In genomic region chr15:102017918-102018463, GRCm38 (mm10) we compare ENCODE assay signal across 7 mouse cellular contexts. TPM values are rescaled to one million over a fixed set of nuclear protein-coding genes. Genes with fewer than 3 reads are reported as not detected.
A peak's percentile ranks its signal among the peaks of the same experiment; 100 is the strongest.
DNase-seq lines count a peak whose midpoint lies in the region; ATAC-seq and TF ChIP-seq lines count a peak whose summit lies in the region.

No protein-coding gene starts in this region.

- H3K27me3 ChIP-seq in ES-Bruce4 (ENCODE audit: control insufficient read depth, insufficient read depth, low read length, poor library complexity, severe bottlenecking): no peaks in the 10 kb centered on the region
- H3K27me3 ChIP-seq in lung, embryonic 15.5 days: no peaks in the 10 kb centered on the region
- no peaks in the 10 kb centered on the region for H3K27me3 ChIP-seq in hindbrain, embryonic 13.5 days

- peak; percentile 51 for TF ChIP-seq CTCF in ES-Bruce4 (IDR thresholded peaks at IDR 0.05; ENCODE audit: low read depth, low read length)

- no peak for ATAC-seq in lung, embryonic 15.5 days (ENCODE audit: borderline replicate concordance, extremely low read depth, low FRiP score, low TSS enrichment)
- ATAC-seq in hindbrain, embryonic 13.5 days (ENCODE audit: low FRiP score): no peak

- DNase-seq in A20 (ENCODE audit: low read depth, low spot score): peak; percentile 87
- peak; percentile 91 for DNase-seq in kidney, adult 11 months
- DNase-seq in thymus, postnatal 4 days: peak; percentile 56
- no peak for DNase-seq in urinary bladder, adult 2 months (ENCODE audit: low spot score)

- no peak for TF ChIP-seq EP300 in ES-Bruce4 (IDR thresholded peaks at IDR 0.05; ENCODE audit: insufficient read depth, low read depth, low read length)

- H3K4me3 ChIP-seq in ES-Bruce4 (ENCODE audit: low read depth, low read length): no peak overlapping the region
- no peak overlapping the region for H3K4me3 ChIP-seq in lung, embryonic 15.5 days
- no peak overlapping the region for H3K4me3 ChIP-seq in hindbrain, embryonic 13.5 days

- H3K27ac ChIP-seq in ES-Bruce4 (ENCODE audit: insufficient read depth, low read length): no peak overlapping the region
- peak overlapping the region; percentile 88 for H3K27ac ChIP-seq in lung, embryonic 15.5 days
- H3K27ac ChIP-seq in hindbrain, embryonic 13.5 days: no peak overlapping the region

- no peak overlapping the region for H3K4me2 ChIP-seq in lung, embryonic 15.5 days
- no peak overlapping the region for H3K4me2 ChIP-seq in hindbrain, embryonic 13.5 days

- TF ChIP-seq POLR2A in ES-Bruce4 (IDR thresholded peaks at IDR 0.05; ENCODE audit: insufficient read depth, low read length): no peak

- no peaks in the 10 kb centered on the region for H3K9me3 ChIP-seq in ES-Bruce4 (replicated peaks; ENCODE audit: control insufficient read depth, insufficient read depth, low read length, poor library complexity, severe bottlenecking)
- no peaks in the 10 kb centered on the region for H3K9me3 ChIP-seq in lung, embryonic 15.5 days
- no peaks in the 10 kb centered on the region for H3K9me3 ChIP-seq in hindbrain, embryonic 13.5 days

- peaks cover 5% of the 10 kb centered on the region for H3K4me1 ChIP-seq in ES-Bruce4 (ENCODE audit: control insufficient read depth, insufficient read depth, low read length)
- H3K4me1 ChIP-seq in lung, embryonic 15.5 days: peaks cover 31% of the 10 kb centered on the region; the same call in 1 of the 2 replicates
- H3K4me1 ChIP-seq in hindbrain, embryonic 13.5 days (replicated peaks): peaks cover 12% of the 10 kb centered on the region

- WGBS in lung, embryonic 15.5 days: 19% methylated on average over 7 of the region's 7 CpGs
- WGBS in hindbrain, embryonic 13.5 days: 34% methylated on average over 7 of the region's 7 CpGs

- no peak overlapping the region for H3K9ac ChIP-seq in ES-Bruce4 (ENCODE audit: low read depth, poor library complexity, severe bottlenecking)
- no peak overlapping the region for H3K9ac ChIP-seq in lung, embryonic 15.5 days
- H3K9ac ChIP-seq in hindbrain, embryonic 13.5 days: no peak overlapping the region

- no peaks in the 10 kb centered on the region for H3K36me3 ChIP-seq in ES-Bruce4 (ENCODE audit: control insufficient read depth, insufficient read depth, low read length, poor library complexity, severe bottlenecking)
- no peaks in the 10 kb centered on the region for H3K36me3 ChIP-seq in lung, embryonic 15.5 days
- no peaks in the 10 kb centered on the region for H3K36me3 ChIP-seq in hindbrain, embryonic 13.5 days

RNA-seq across cellular contexts. Expression of gene Krt18, which starts 10.0 kb away (rescaled TPM):
- polyA plus RNA-seq in ES-Bruce4 (2011; ENCODE audit: insufficient read depth, insufficient read length, low read depth, missing spikeins): 334 and 349 TPM in 2 replicates
- 221 and 264 TPM in 2 replicates for polyA plus RNA-seq in lung, embryonic 15.5 days (2015; fragmentation: Nextera tagmentation; extraction: Ambion mirVana)
- 642 and 655 TPM in 2 replicates for polyA plus RNA-seq in urinary bladder, adult 2 months (2012; rRNA removed)
- polyA plus RNA-seq in hindbrain, embryonic 13.5 days (2015; fragmentation: Nextera tagmentation; extraction: Ambion mirVana): 7.6 and 14.2 TPM in 2 replicates

RNA-seq across cellular contexts. Expression of gene Krt8, which starts 13.7 kb away (rescaled TPM):
- polyA plus RNA-seq in ES-Bruce4 (2011; ENCODE audit: insufficient read depth, insufficient read length, low read depth, missing spikeins): 306 and 318 TPM in 2 replicates
- polyA plus RNA-seq in lung, embryonic 15.5 days (2015; fragmentation: Nextera tagmentation; extraction: Ambion mirVana): 307 and 345 TPM in 2 replicates
- polyA plus RNA-seq in urinary bladder, adult 2 months (2012; rRNA removed): 382 and 417 TPM in 2 replicates
- polyA plus RNA-seq in hindbrain, embryonic 13.5 days (2015; fragmentation: Nextera tagmentation; extraction: Ambion mirVana): 4.0 and 6.2 TPM in 2 replicates

RNA-seq across cellular contexts. Expression of gene Eif4b, which starts 55.6 kb away (rescaled TPM):
- 584 and 631 TPM in 2 replicates for polyA plus RNA-seq in ES-Bruce4 (2011; ENCODE audit: insufficient read depth, insufficient read length, low read depth, missing spikeins)
- 118 and 121 TPM in 2 replicates for polyA plus RNA-seq in lung, embryonic 15.5 days (2015; fragmentation: Nextera tagmentation; extraction: Ambion mirVana)
- 121 and 170 TPM in 2 replicates for polyA plus RNA-seq in urinary bladder, adult 2 months (2012; rRNA removed)
- 82.3 and 82.9 TPM in 2 replicates for polyA plus RNA-seq in hindbrain, embryonic 13.5 days (2015; fragmentation: Nextera tagmentation; extraction: Ambion mirVana)

Comparison
In these comparisons a context has a peak if more than half of its experiments do, and no peak if none do; other contexts are left out.
1. RNA of gene Krt18, which starts 10.0 kb away (polyA plus RNA-seq): 642 to 655 TPM in urinary bladder, adult 2 months, 334 to 349 TPM in ES-Bruce4 and 221 to 264 TPM in lung, embryonic 15.5 days; 7.6 to 14.2 TPM in hindbrain, embryonic 13.5 days; every median in the first group is over 10 times any median in the second.
2. RNA of gene Krt8, which starts 13.7 kb away (polyA plus RNA-seq): 382 to 417 TPM in urinary bladder, adult 2 months, 307 to 345 TPM in lung, embryonic 15.5 days and 306 to 318 TPM in ES-Bruce4; 4.0 to 6.2 TPM in hindbrain, embryonic 13.5 days; every median in the first group is over 10 times any median in the second.